Mouse (Mus musculus): ENCODE data around the gene Olfr603. TPM values are rescaled to one million over a fixed set of nuclear protein-coding genes. Genes with fewer than 3 reads are reported as not detected.

Gene Olfr603
- not detected in 2 replicates for polyA plus RNA-seq (2012; rRNA removed)

GRCm38 (mm10) chr7:103386077-103386476 lies at the start of gene Olfr603:
Gene Olfr603 (minus strand): TSS chr7:103386177.

GRCm38 (mm10) chr7:103414772-103415171 lies 28.8 kb upstream of the Olfr603 start, which contains the start of gene Usp17lc:
Gene Usp17lc (plus strand): TSS chr7:103415072.

GRCm38 (mm10) chr7:103362555-103362954 lies 23.4 kb downstream of the Olfr603 start, which contains the start of gene Olfr601:
Gene Olfr601 (minus strand): TSS chr7:103362655.

GRCm38 (mm10) chr7:103349569-103349968 lies 36.4 kb downstream of the Olfr603 start, which contains the start of gene Olfr600:
Gene Olfr600 (minus strand): TSS chr7:103349669.

GRCm38 (mm10) chr7:103335617-103336016 lies 50.4 kb downstream of the Olfr603 start, which contains the start of gene Olfr599:
Gene Olfr599 (plus strand): TSS chr7:103335917.

Other genes with a start within 250 kb of the Olfr603 start
- not detected in 2 replicates for gene Olfr588-ps1, start 245.3 kb downstream of the Olfr603 start, polyA plus RNA-seq (2012; rRNA removed)
- not detected in 2 replicates for gene Olfr589, start 229.8 kb downstream of the Olfr603 start, polyA plus RNA-seq (2012; rRNA removed)
- gene Olfr591, start 207.8 kb downstream of the Olfr603 start, polyA plus RNA-seq (2012; rRNA removed) = not detected in 2 replicates
- not detected in 2 replicates for gene Olfr592, start 201.4 kb downstream of the Olfr603 start, polyA plus RNA-seq (2012; rRNA removed)
- gene Olfr593, start 174.3 kb downstream of the Olfr603 start, polyA plus RNA-seq (2012; rRNA removed) = not detected in 2 replicates
- gene Olfr594, start 169.2 kb downstream of the Olfr603 start, polyA plus RNA-seq (2012; rRNA removed) = not detected in 2 replicates
- gene Usp17ld, start 133.7 kb downstream of the Olfr603 start, polyA plus RNA-seq (2012; rRNA removed) = not detected in 2 replicates
- gene Olfr596, start 80.5 kb downstream of the Olfr603 start, polyA plus RNA-seq (2012; rRNA removed) = not detected in 2 replicates
- gene Olfr597, start 69.9 kb downstream of the Olfr603 start, polyA plus RNA-seq (2012; rRNA removed) = not detected in 2 replicates
- gene Olfr598, start 62.6 kb downstream of the Olfr603 start, polyA plus RNA-seq (2012; rRNA removed) = not detected in 2 replicates
- gene Olfr599, start 50.3 kb downstream of the Olfr603 start, polyA plus RNA-seq (2012; rRNA removed) = not detected in 2 replicates
- gene Olfr600, start 36.5 kb downstream of the Olfr603 start, polyA plus RNA-seq (2012; rRNA removed) = not detected in 2 replicates
- not detected in 2 replicates for gene Olfr601, start 23.5 kb downstream of the Olfr603 start, polyA plus RNA-seq (2012; rRNA removed)
- not detected in 2 replicates for gene Usp17lc, start 28.9 kb upstream of the Olfr603 start, polyA plus RNA-seq (2012; rRNA removed)
- gene Olfr605, start 59.3 kb upstream of the Olfr603 start, polyA plus RNA-seq (2012; rRNA removed) = not detected in 2 replicates
- gene Olfr606, start 62.9 kb upstream of the Olfr603 start, polyA plus RNA-seq (2012; rRNA removed) = not detected in 2 replicates
- gene Olfr607, start 78.0 kb upstream of the Olfr603 start, polyA plus RNA-seq (2012; rRNA removed) = not detected in 2 replicates
- gene Olfr608, start 83.7 kb upstream of the Olfr603 start, polyA plus RNA-seq (2012; rRNA removed) = not detected in 2 replicates
- gene Olfr609, start 111.9 kb upstream of the Olfr603 start, polyA plus RNA-seq (2012; rRNA removed) = not detected in 2 replicates
- gene Olfr610, start 125.9 kb upstream of the Olfr603 start, polyA plus RNA-seq (2012; rRNA removed) = not detected in 2 replicates
- not detected in 2 replicates for gene Olfr611, start 134.7 kb upstream of the Olfr603 start, polyA plus RNA-seq (2012; rRNA removed)
- not detected in 2 replicates for gene Olfr612, start 156.5 kb upstream of the Olfr603 start, polyA plus RNA-seq (2012; rRNA removed)
- not detected in 2 replicates for gene Olfr613, start 161.9 kb upstream of the Olfr603 start, polyA plus RNA-seq (2012; rRNA removed)
- not detected in 2 replicates for gene Olfr615, start 169.9 kb upstream of the Olfr603 start, polyA plus RNA-seq (2012; rRNA removed)
- gene Olfr616, start 183.0 kb upstream of the Olfr603 start, polyA plus RNA-seq (2012; rRNA removed) = not detected in 2 replicates
- gene Olfr617, start 186.9 kb upstream of the Olfr603 start, polyA plus RNA-seq (2012; rRNA removed) = not detected in 2 replicates
- 0.02 TPM in 2 replicates for gene Olfr618, start 203.9 kb upstream of the Olfr603 start, polyA plus RNA-seq (2012; rRNA removed)
- gene Olfr619, start 214.4 kb upstream of the Olfr603 start, polyA plus RNA-seq (2012; rRNA removed) = not detected in 2 replicates
- gene Olfr620, start 226.4 kb upstream of the Olfr603 start, polyA plus RNA-seq (2012; rRNA removed) = not detected in 2 replicates